Mouse (Mus musculus) embryo, embryonic 11 days (tissue): ENCODE data around the gene Tatdn2.
A peak's percentile ranks its signal among the peaks of the same experiment; 100 is the strongest.
"Not testable (repeated sequence)": the region's sequence is repeated elsewhere in the genome, so short reads cannot be mapped to it uniquely, and the experiment has no call there.

Experiments
- DNase-seq: peaks from one replicate; pipeline ENCODE4 v3.0.0-alpha.2; 2015

The Tatdn2 gene

GRCm38 (mm10) chr6:113672989-113673388 is 23.9 kb upstream of the Tatdn2 start:
- no peak for DNase-seq

- DNase-seq, result no peak
These were observed 21.6 kb upstream of the Tatdn2 start for GRCm38 (mm10) chr6:113675234-113675633.

GRCm38 (mm10) chr6:113675991-113676390 is 20.9 kb upstream of the Tatdn2 start:
- no peak for DNase-seq

GRCm38 (mm10) chr6:113677070-113677734 is 19.6 kb upstream of the Tatdn2 start:
- no peak for DNase-seq

- no peak for DNase-seq
These were observed 18.4 kb upstream of the Tatdn2 start for GRCm38 (mm10) chr6:113678246-113679012.

GRCm38 (mm10) chr6:113679993-113680566 is 16.8 kb upstream of the Tatdn2 start:
- DNase-seq, result no peak

GRCm38 (mm10) chr6:113681271-113681670 is 15.6 kb upstream of the Tatdn2 start:
- peak; percentile 83 for DNase-seq

GRCm38 (mm10) chr6:113683081-113683825 is 13.6 kb upstream of the Tatdn2 start:
- no peak for DNase-seq

- no peak for DNase-seq
These were observed 10.2 kb upstream of the Tatdn2 start for GRCm38 (mm10) chr6:113686551-113687125.

GRCm38 (mm10) chr6:113690008-113690399 is 6.8 kb upstream of the Tatdn2 start:
- DNase-seq, result peak; percentile 74

- peak; percentile 90 for DNase-seq
These were observed 6.3 kb upstream of the Tatdn2 start for GRCm38 (mm10) chr6:113690400-113691083.

- no peak for DNase-seq
These were observed 5.8 kb upstream of the Tatdn2 start for GRCm38 (mm10) chr6:113691084-113691462.

- DNase-seq, result no peak
These were observed 4.2 kb upstream of the Tatdn2 start for GRCm38 (mm10) chr6:113692661-113693133.

- DNase-seq, result no peak
These were observed 3.5 kb upstream of the Tatdn2 start for GRCm38 (mm10) chr6:113693377-113693776.

- DNase-seq, result no peak
These were observed 1.6 kb upstream of the Tatdn2 start for GRCm38 (mm10) chr6:113695203-113695602.

GRCm38 (mm10) chr6:113695766-113696355 is 989 bp upstream of the Tatdn2 start:
- no peak for DNase-seq

GRCm38 (mm10) chr6:113697222-113698205 is 664 bp downstream of the Tatdn2 start:
- peak; percentile 42 for DNase-seq

- DNase-seq, result no peak
These were observed 15.9 kb downstream of the Tatdn2 start for GRCm38 (mm10) chr6:113712718-113713117.

GRCm38 (mm10) chr6:113713389-113713788 is 16.5 kb downstream of the Tatdn2 start:
- DNase-seq, result not testable (repeated sequence)

- DNase-seq, result no peak
These were observed 17.4 kb downstream of the Tatdn2 start for GRCm38 (mm10) chr6:113714276-113714675.
